Mouse (Mus musculus) heart, embryonic 12.5 days (tissue): ENCODE data around the gene Itgb6. TPM values are rescaled to one million over a fixed set of nuclear protein-coding genes. Genes with fewer than 3 reads are reported as not detected.
A peak's percentile ranks its signal among the peaks of the same experiment; 100 is the strongest.

Experiments used
- ATAC-seq: fragments of 200-750 bp; cut with Nextera tagmentation; 2 replicates; pipeline ENCODE4 v1.8.0; 2017; ENCODE audit warnings: moderate TSS enrichment, moderate library complexity; ENCODE audit not compliant: insufficient number of reproducible peaks, low FRiP score
- H3K27ac ChIP-seq: fragments of 300-500 bp; sonication (generic); 2 replicates; pipeline ENCODE4 v1.5.1; 2016; ENCODE audit warnings: mild to moderate bottlenecking, moderate library complexity; ENCODE audit not compliant: poor library complexity, severe bottlenecking
- H3K27me3 ChIP-seq: fragments of 300-500 bp; sonication (generic); replicated peaks from 2 replicates; pipeline ENCODE4 v1.6.1; 2016; ENCODE audit warnings: mild to moderate bottlenecking, moderate library complexity
- H3K36me3 ChIP-seq: fragments of 300-500 bp; sonication (generic); 2 replicates; pipeline ENCODE4 v1.6.1; 2016; ENCODE audit warnings: mild to moderate bottlenecking, moderate library complexity
- H3K4me1 ChIP-seq: fragments of 300-500 bp; sonication (generic); replicated peaks from 2 replicates; pipeline ENCODE4 v1.6.1; 2016; ENCODE audit warnings: mild to moderate bottlenecking
- H3K4me2 ChIP-seq: fragments of 300-500 bp; sonication (generic); 2 replicates; pipeline ENCODE4 v1.6.1; 2016; ENCODE audit warnings: mild to moderate bottlenecking, moderate library complexity
- H3K4me3 ChIP-seq: fragments of 300-500 bp; sonication (generic); 2 replicates; pipeline ENCODE4 v1.5.1; 2016; ENCODE audit warnings: mild to moderate bottlenecking
- H3K9ac ChIP-seq: fragments of 300-500 bp; sonication (generic); 2 replicates; pipeline ENCODE4 v1.6.1; 2016; ENCODE audit warnings: mild to moderate bottlenecking, moderate library complexity
- H3K9me3 ChIP-seq: fragments of 300-500 bp; sonication (generic); replicated peaks from 2 replicates; pipeline ENCODE4 v1.6.1; 2016; ENCODE audit warnings: mild to moderate bottlenecking, moderate library complexity
- WGBS: fragments of 180-500 bp; shearing (Covaris S2); methylation state at CpG from one replicate; pipeline ENCODE4 v1.1.7; 2016; 5-methylcytosine and 5-hydroxymethylcytosine counted together
- polyA plus RNA-seq: library from polyadenylated mRNA; unstranded; fragments of >200 nt; fragmentation: Nextera tagmentation; extraction: Ambion mirVana; gene quantifications from 2 replicates; pipeline ENCODE4 v1.2.1, GENCODE M21; 2016

The Itgb6 gene
- polyA plus RNA-seq, 1 experiment from 2014 or later = 0.14 TPM

DNA sequence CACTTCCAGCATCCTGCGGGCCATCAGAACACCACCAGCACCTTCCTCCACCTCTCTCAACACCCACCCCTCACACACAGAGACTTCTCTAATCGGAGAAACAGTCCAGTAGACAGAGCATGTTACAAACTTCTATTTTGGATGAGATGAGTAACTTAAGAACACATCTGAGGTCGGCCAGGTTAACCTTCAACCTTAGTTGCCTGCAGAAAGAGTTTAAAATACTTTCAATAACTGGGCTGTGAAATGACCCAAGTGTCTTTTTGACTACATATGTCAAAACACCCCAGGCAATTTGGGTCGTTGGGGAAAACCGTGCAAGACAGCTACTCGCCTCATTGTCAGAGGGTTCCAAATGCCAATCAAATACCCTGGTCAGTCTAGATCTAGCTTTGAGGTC lies 10.0 kb downstream of the Itgb6 start:
- no peak overlapping the region for H3K9ac ChIP-seq
- H3K4me2 ChIP-seq = no peak overlapping the region
- ATAC-seq = no peak
- 65% methylated on average over 6 of the region's 6 CpGs for WGBS
- no peak overlapping the region for H3K4me3 ChIP-seq
- no peaks in the 10 kb centered on the region for H3K9me3 ChIP-seq
- peaks cover 43% of the 10 kb centered on the region for H3K4me1 ChIP-seq
- H3K27me3 ChIP-seq = no peaks in the 10 kb centered on the region
- H3K27ac ChIP-seq = no peak overlapping the region
- H3K36me3 ChIP-seq = no peaks in the 10 kb centered on the region

GRCm38 (mm10) chr2:60711098-60711880 lies 11.2 kb downstream of the Itgb6 start:
- no peaks in the 10 kb centered on the region for H3K9me3 ChIP-seq
- ATAC-seq = peak; percentile 47; the same call in 1 of the 2 replicates
- H3K36me3 ChIP-seq = no peaks in the 10 kb centered on the region
- peaks cover 43% of the 10 kb centered on the region for H3K4me1 ChIP-seq
- H3K27me3 ChIP-seq = no peaks in the 10 kb centered on the region
- H3K27ac ChIP-seq = peak overlapping the region; percentile 58
- WGBS = 58% methylated on average over 7 of the region's 7 CpGs
- no peak overlapping the region for H3K9ac ChIP-seq
- no peak overlapping the region for H3K4me2 ChIP-seq
- H3K4me3 ChIP-seq = no peak overlapping the region

- Histone ChIP-seq H3K9me3 (no peaks in the 10 kb centered on the region), H3K27ac (no peak overlapping the region), H3K4me1 (peaks cover 38% of the 10 kb centered on the region), H3K9ac (no peak overlapping the region), H3K4me3 (no peak overlapping the region), H3K27me3 (no peaks in the 10 kb centered on the region), H3K36me3 (no peaks in the 10 kb centered on the region), H3K4me2 (no peak overlapping the region)
- ATAC-seq = no peak
- WGBS = 85% methylated on average over 4 of the region's 4 CpGs
Observed at GRCm38 (mm10) chr2:60710317-60710716, 12.1 kb downstream of the Itgb6 start.

DNA sequence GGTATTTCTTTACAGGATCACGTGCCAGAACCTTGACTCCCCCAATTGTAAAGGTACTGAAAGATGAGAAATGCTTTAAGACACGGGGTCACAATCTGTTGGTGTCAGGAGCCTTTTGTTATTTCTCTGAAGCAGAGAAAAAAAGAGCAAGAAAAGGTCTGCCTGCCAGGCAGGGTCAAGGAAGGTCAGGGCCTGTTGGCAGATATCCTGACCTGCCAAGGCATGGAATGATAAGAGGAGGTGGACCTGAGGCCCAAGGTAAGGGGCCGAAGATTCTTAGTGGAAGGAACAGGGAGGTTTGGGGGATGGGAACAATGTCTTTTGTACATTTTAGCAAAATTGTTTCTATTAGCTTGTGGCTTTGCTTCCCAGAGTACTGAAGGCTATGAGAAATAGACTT lies 13.8 kb downstream of the Itgb6 start:
- no peak for ATAC-seq
- H3K4me1 ChIP-seq = peaks cover 34% of the 10 kb centered on the region
- no peak overlapping the region for H3K4me2 ChIP-seq
- no peak overlapping the region for H3K4me3 ChIP-seq
- 29% methylated on average over 3 of the region's 3 CpGs for WGBS
- no peak overlapping the region for H3K9ac ChIP-seq
- H3K27ac ChIP-seq = no peak overlapping the region
- no peaks in the 10 kb centered on the region for H3K36me3 ChIP-seq
- no peaks in the 10 kb centered on the region for H3K27me3 ChIP-seq
- H3K9me3 ChIP-seq = no peaks in the 10 kb centered on the region

GRCm38 (mm10) chr2:60706866-60707265 lies 15.6 kb downstream of the Itgb6 start:
- no peaks in the 10 kb centered on the region for H3K27me3 ChIP-seq
- H3K4me3 ChIP-seq = no peak overlapping the region
- no peak overlapping the region for H3K27ac ChIP-seq
- peaks cover 36% of the 10 kb centered on the region for H3K4me1 ChIP-seq
- ATAC-seq = no peak
- no peak overlapping the region for H3K4me2 ChIP-seq
- WGBS = 77% methylated on average over 3 of the region's 3 CpGs
- H3K9ac ChIP-seq = no peak overlapping the region
- H3K36me3 ChIP-seq = no peaks in the 10 kb centered on the region
- H3K9me3 ChIP-seq = no peaks in the 10 kb centered on the region

DNA sequence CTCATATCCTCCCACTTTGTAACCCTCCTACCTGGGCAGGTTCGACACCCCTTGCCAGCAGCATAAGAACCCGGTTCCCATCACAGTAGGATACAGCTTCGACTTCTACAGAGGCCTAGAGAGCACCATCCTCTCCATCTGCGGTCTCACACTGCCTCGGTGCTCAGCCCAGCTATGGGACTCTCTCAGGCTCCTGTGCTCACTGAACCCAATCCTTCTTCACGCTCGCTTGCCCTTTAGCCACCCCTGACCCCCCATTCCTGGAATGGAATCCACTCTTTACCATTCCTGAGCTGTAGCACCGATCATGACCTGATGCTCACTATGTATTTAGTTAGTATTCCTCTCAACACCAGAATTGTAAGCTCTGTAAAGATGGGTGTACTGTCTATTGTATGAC lies 17.0 kb downstream of the Itgb6 start:
- Histone ChIP-seq H3K4me1 (peaks cover 28% of the 10 kb centered on the region), H3K4me3 (no peak overlapping the region), H3K27ac (no peak overlapping the region), H3K4me2 (no peak overlapping the region), H3K36me3 (no peaks in the 10 kb centered on the region), H3K9ac (no peak overlapping the region), H3K9me3 (no peaks in the 10 kb centered on the region), H3K27me3 (no peaks in the 10 kb centered on the region)
- WGBS = 88% methylated on average over 8 of the region's 8 CpGs
- no peak for ATAC-seq

- Histone ChIP-seq H3K4me2 (peak overlapping the region; percentile 24), H3K27ac (peak overlapping the region; percentile 82)
- ATAC-seq = peak; percentile 54
Observed at GRCm38 (mm10) chr2:60703315-60703714, 19.1 kb downstream of the Itgb6 start.

GRCm38 (mm10) chr2:60700956-60701355 lies 21.5 kb downstream of the Itgb6 start:
- Histone ChIP-seq H3K27me3 (no peaks in the 10 kb centered on the region), H3K4me3 (no peak overlapping the region), H3K9me3 (no peaks in the 10 kb centered on the region), H3K36me3 (no peaks in the 10 kb centered on the region), H3K9ac (no peak overlapping the region), H3K4me1 (peaks cover 58% of the 10 kb centered on the region), H3K27ac (no peak overlapping the region), H3K4me2 (no peak overlapping the region)
- no peak for ATAC-seq
- 76% methylated on average over 4 of the region's 4 CpGs for WGBS

More at GRCm38 (mm10) chr2:60703315-60703714, 19.1 kb downstream of the Itgb6 start:
- H3K4me3 ChIP-seq = no peak overlapping the region
- H3K9me3 ChIP-seq = no peaks in the 10 kb centered on the region
- peaks cover 37% of the 10 kb centered on the region for H3K4me1 ChIP-seq
- no peaks in the 10 kb centered on the region for H3K27me3 ChIP-seq
- no peak overlapping the region for H3K9ac ChIP-seq
- H3K36me3 ChIP-seq = no peaks in the 10 kb centered on the region
- WGBS = 6% methylated on average over 4 of the region's 4 CpGs

GRCm38 (mm10) chr2:60700013-60700412 lies 22.4 kb downstream of the Itgb6 start:
- H3K4me1 ChIP-seq = peaks cover 58% of the 10 kb centered on the region
- WGBS = 68% methylated on average over 3 of the region's 3 CpGs
- H3K4me2 ChIP-seq = no peak overlapping the region
- no peaks in the 10 kb centered on the region for H3K27me3 ChIP-seq
- H3K4me3 ChIP-seq = no peak overlapping the region
- no peaks in the 10 kb centered on the region for H3K9me3 ChIP-seq
- H3K36me3 ChIP-seq = no peaks in the 10 kb centered on the region
- H3K9ac ChIP-seq = no peak overlapping the region
- H3K27ac ChIP-seq = no peak overlapping the region
- no peak for ATAC-seq

- Histone ChIP-seq H3K9me3 (no peaks in the 10 kb centered on the region), H3K9ac (no peak overlapping the region), H3K36me3 (no peaks in the 10 kb centered on the region), H3K4me2 (no peak overlapping the region), H3K27ac (no peak overlapping the region), H3K4me3 (no peak overlapping the region), H3K4me1 (peaks cover 58% of the 10 kb centered on the region), H3K27me3 (no peaks in the 10 kb centered on the region)
- ATAC-seq = no peak
- WGBS = 80% methylated on average over 3 of the region's 3 CpGs
Observed at GRCm38 (mm10) chr2:60699591-60699990, 22.9 kb downstream of the Itgb6 start.

- ATAC-seq = peak; percentile 68
- no peak overlapping the region for H3K4me2 ChIP-seq
- H3K36me3 ChIP-seq = no peaks in the 10 kb centered on the region
- 0 out of 2 replicates have a peak overlapping the region, but pooled peaks have one; percentile 46 for H3K9ac ChIP-seq
- H3K27ac ChIP-seq = peak overlapping the region; percentile 96
- 19% methylated on average over 1 of the region's 1 CpGs for WGBS
- peaks cover 57% of the 10 kb centered on the region for H3K4me1 ChIP-seq
- H3K9me3 ChIP-seq = no peaks in the 10 kb centered on the region
- H3K4me3 ChIP-seq = no peak overlapping the region
- no peaks in the 10 kb centered on the region for H3K27me3 ChIP-seq
Observed at GRCm38 (mm10) chr2:60698155-60698554, 24.3 kb downstream of the Itgb6 start.

DNA sequence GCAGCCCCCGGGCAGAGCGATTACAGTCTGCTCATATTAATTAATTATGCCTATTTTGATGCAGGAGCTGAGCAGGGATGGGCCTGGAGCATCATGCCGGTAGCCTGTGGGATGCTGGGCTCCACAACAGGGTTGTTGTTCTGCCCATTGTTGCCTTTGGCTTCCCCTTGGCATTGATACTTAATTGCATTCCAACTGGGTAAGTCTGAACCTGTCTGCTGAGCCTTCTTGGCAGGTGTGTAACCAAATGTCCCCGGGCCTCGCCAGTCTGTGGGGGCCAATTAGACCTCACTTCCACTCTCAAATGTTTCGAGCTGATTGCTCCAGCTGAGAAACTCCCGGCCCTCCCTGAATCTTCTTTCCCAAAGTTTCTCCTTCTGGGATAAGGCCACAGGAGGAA lies 24.9 kb downstream of the Itgb6 start:
- peak overlapping the region; percentile 96 for H3K27ac ChIP-seq
- H3K4me2 ChIP-seq = no peak overlapping the region
- WGBS = 75% methylated on average over 7 of the region's 7 CpGs
- no peak overlapping the region for H3K9ac ChIP-seq
- H3K27me3 ChIP-seq = no peaks in the 10 kb centered on the region
- ATAC-seq = no peak
- H3K9me3 ChIP-seq = no peaks in the 10 kb centered on the region
- no peaks in the 10 kb centered on the region for H3K36me3 ChIP-seq
- no peak overlapping the region for H3K4me3 ChIP-seq
- H3K4me1 ChIP-seq = peaks cover 50% of the 10 kb centered on the region
